Mouse (Mus musculus): ENCODE data around the gene Pde11a. TPM values are rescaled to one million over a fixed set of nuclear protein-coding genes. Genes with fewer than 3 reads are reported as not detected.

The Pde11a gene
- polyA plus RNA-seq, 2 experiments: 0.33 to 0.58 TPM

- WGBS: 22% methylated on average over 2 of the region's 2 CpGs
- Histone ChIP-seq H3K9me3 (ENCODE audit: control insufficient read depth, low read length) (no peaks in the 10 kb centered on the region), H3K27ac (replicated peaks; ENCODE audit: low read depth, low read length) (no peak overlapping the region), H3K36me3 (ENCODE audit: control insufficient read depth, insufficient read depth, low read length) (no peaks in the 10 kb centered on the region), H3K4me3 (replicated peaks; ENCODE audit: low read length) (no peak overlapping the region), H3K9ac (ENCODE audit: low read depth, low read length, severe bottlenecking) (no peak overlapping the region), H3K4me2 (replicated peaks; ENCODE audit: low read depth, low read length, severe bottlenecking) (no peak overlapping the region), H3K4me1 (ENCODE audit: control insufficient read depth, insufficient read depth, low read length) (no peaks in the 10 kb centered on the region), H3K27me3 (ENCODE audit: control insufficient read depth, insufficient read depth, low read length) (no peaks in the 10 kb centered on the region)
- DNase-seq (ENCODE audit: low spot score): no peak
- no peak for ATAC-seq (ENCODE audit: low FRiP score, low read depth)
- TF ChIP-seq POLR2A (IDR thresholded peaks at IDR 0.05; ENCODE audit: borderline replicate concordance, extremely low read depth, insufficient read depth, insufficient read length): no peak
Observed at GRCm38 (mm10) chr2:76076838-76077237, 261.7 kb downstream of the Pde11a start.

GRCm38 (mm10) chr2:76076047-76076446 lies 262.5 kb downstream of the Pde11a start:
- Histone ChIP-seq H3K9ac (ENCODE audit: low read depth, low read length, severe bottlenecking) (no peak overlapping the region), H3K27ac (replicated peaks; ENCODE audit: low read depth, low read length) (no peak overlapping the region), H3K36me3 (ENCODE audit: control insufficient read depth, insufficient read depth, low read length) (no peaks in the 10 kb centered on the region), H3K4me3 (replicated peaks; ENCODE audit: low read length) (no peak overlapping the region), H3K4me1 (ENCODE audit: control insufficient read depth, insufficient read depth, low read length) (no peaks in the 10 kb centered on the region), H3K9me3 (ENCODE audit: control insufficient read depth, low read length) (no peaks in the 10 kb centered on the region), H3K27me3 (ENCODE audit: control insufficient read depth, insufficient read depth, low read length) (no peaks in the 10 kb centered on the region), H3K4me2 (replicated peaks; ENCODE audit: low read depth, low read length, severe bottlenecking) (no peak overlapping the region)
- TF ChIP-seq POLR2A (IDR thresholded peaks at IDR 0.05; ENCODE audit: borderline replicate concordance, extremely low read depth, insufficient read depth, insufficient read length): no peak
- WGBS: 90% methylated on average over 4 of the region's 4 CpGs
- no peak for ATAC-seq (ENCODE audit: low FRiP score, low read depth)
- no peak for DNase-seq (ENCODE audit: low spot score)

GRCm38 (mm10) chr2:76073079-76073478 lies 265.5 kb downstream of the Pde11a start:
- Histone ChIP-seq H3K9ac (ENCODE audit: low read depth, low read length, severe bottlenecking) (no peak overlapping the region), H3K9me3 (ENCODE audit: control insufficient read depth, low read length) (no peaks in the 10 kb centered on the region), H3K4me1 (ENCODE audit: control insufficient read depth, insufficient read depth, low read length) (peaks cover 17% of the 10 kb centered on the region), H3K4me2 (replicated peaks; ENCODE audit: low read depth, low read length, severe bottlenecking) (no peak overlapping the region), H3K27me3 (ENCODE audit: control insufficient read depth, insufficient read depth, low read length) (no peaks in the 10 kb centered on the region), H3K27ac (replicated peaks; ENCODE audit: low read depth, low read length) (no peak overlapping the region), H3K36me3 (ENCODE audit: control insufficient read depth, insufficient read depth, low read length) (no peaks in the 10 kb centered on the region), H3K4me3 (replicated peaks; ENCODE audit: low read length) (no peak overlapping the region)
- no peak for ATAC-seq (ENCODE audit: low FRiP score, low read depth)
- 40% methylated on average over 6 of the region's 6 CpGs for WGBS
- TF ChIP-seq POLR2A (IDR thresholded peaks at IDR 0.05; ENCODE audit: borderline replicate concordance, extremely low read depth, insufficient read depth, insufficient read length): no peak
- DNase-seq (ENCODE audit: low spot score): peak; percentile 41

- peak overlapping the region; percentile 25; the same call in 1 of the 2 replicates for H3K9ac ChIP-seq (ENCODE audit: low read depth, low read length, severe bottlenecking)
- 1% methylated on average over 19 of the region's 19 CpGs for WGBS
Observed at GRCm38 (mm10) chr2:76070432-76071306, 267.9 kb downstream of the Pde11a start.

GRCm38 (mm10) chr2:76069238-76069637 lies 269.3 kb downstream of the Pde11a start:
- H3K4me2 ChIP-seq (replicated peaks; ENCODE audit: low read depth, low read length, severe bottlenecking): peak overlapping the region; percentile 50
- H3K4me1 ChIP-seq (ENCODE audit: control insufficient read depth, insufficient read depth, low read length): peaks cover 17% of the 10 kb centered on the region
- H3K4me3 ChIP-seq (replicated peaks; ENCODE audit: low read length): peak overlapping the region; percentile 32; the same call in 1 of the 2 replicates
- H3K27me3 ChIP-seq (ENCODE audit: control insufficient read depth, insufficient read depth, low read length): no peaks in the 10 kb centered on the region
- no peaks in the 10 kb centered on the region for H3K9me3 ChIP-seq (ENCODE audit: control insufficient read depth, low read length)
- ATAC-seq (ENCODE audit: low FRiP score, low read depth) (no peak), DNase-seq (ENCODE audit: low spot score) (peak; percentile 31)
- TF ChIP-seq POLR2A (IDR thresholded peaks at IDR 0.05; ENCODE audit: borderline replicate concordance, extremely low read depth, insufficient read depth, insufficient read length): no peak
- H3K9ac ChIP-seq (ENCODE audit: low read depth, low read length, severe bottlenecking): no peak overlapping the region
- 8% methylated on average over 13 of the region's 13 CpGs for WGBS
- no peaks in the 10 kb centered on the region for H3K36me3 ChIP-seq (ENCODE audit: control insufficient read depth, insufficient read depth, low read length)
- no peak overlapping the region for H3K27ac ChIP-seq (replicated peaks; ENCODE audit: low read depth, low read length)

More at GRCm38 (mm10) chr2:76070432-76071306, 267.9 kb downstream of the Pde11a start:
- no peaks in the 10 kb centered on the region for H3K36me3 ChIP-seq (ENCODE audit: control insufficient read depth, insufficient read depth, low read length)
- ATAC-seq (ENCODE audit: low FRiP score, low read depth) (peak; percentile 94), DNase-seq (ENCODE audit: low spot score) (peak; percentile 91)
- H3K27me3 ChIP-seq (ENCODE audit: control insufficient read depth, insufficient read depth, low read length): no peaks in the 10 kb centered on the region
- H3K4me3 ChIP-seq (replicated peaks; ENCODE audit: low read length): peak overlapping the region; percentile 32
- peak overlapping the region; percentile 50 for H3K4me2 ChIP-seq (replicated peaks; ENCODE audit: low read depth, low read length, severe bottlenecking)
- peaks cover 17% of the 10 kb centered on the region for H3K4me1 ChIP-seq (ENCODE audit: control insufficient read depth, insufficient read depth, low read length)
- no peaks in the 10 kb centered on the region for H3K9me3 ChIP-seq (ENCODE audit: control insufficient read depth, low read length)
- peak overlapping the region; percentile 52 for H3K27ac ChIP-seq (replicated peaks; ENCODE audit: low read depth, low read length)
- peak; percentile 28; the same call in 1 of the 2 replicates for TF ChIP-seq POLR2A (IDR thresholded peaks at IDR 0.05; ENCODE audit: borderline replicate concordance, extremely low read depth, insufficient read depth, insufficient read length)
